In genomic region chr7:120104975-120105374, GRCm38 (mm10) we compare ENCODE assay signal across 17 mouse cellular contexts. TPM values are rescaled to one million over a fixed set of nuclear protein-coding genes. Genes with fewer than 3 reads are reported as not detected.
DNase-seq lines count a peak whose midpoint lies in the region; ATAC-seq and TF ChIP-seq lines count a peak whose summit lies in the region.
"Had no signal": no experiment of that assay in that cellular context is flagged by ENCODE, and none has a peak within 500 bp of the region (broad histone marks: within the 10 kb centered on the region; RNA-seq: fewer than 3 reads in every experiment).

No protein-coding gene starts in this region.

- H3K9ac ChIP-seq in forebrain, embryonic 14.5 days (ENCODE audit: low read length): no peak overlapping the region
- H3K9ac ChIP-seq in forebrain, embryonic 16.5 days (replicated peaks; ENCODE audit: low read depth, low read length): no peak overlapping the region
- no peak overlapping the region for H3K9ac ChIP-seq in kidney, postnatal 0 days (ENCODE audit: low read depth, low read length)
- H3K9ac ChIP-seq: liver, embryonic 14.5 days had no signal

- no peak overlapping the region for H3K4me3 ChIP-seq in forebrain, embryonic 14.5 days (ENCODE audit: low read depth, low read length)
- no peak overlapping the region for H3K4me3 ChIP-seq in forebrain, embryonic 16.5 days (replicated peaks; ENCODE audit: low read length)
- no peak overlapping the region for H3K4me3 ChIP-seq in kidney, postnatal 0 days (replicated peaks; ENCODE audit: low read depth, low read length)
- H3K4me3 ChIP-seq: myocyte had no signal

- no peaks in the 10 kb centered on the region for H3K9me3 ChIP-seq in forebrain, embryonic 14.5 days (replicated peaks; ENCODE audit: control insufficient read depth, low read length)
- no peaks in the 10 kb centered on the region for H3K9me3 ChIP-seq in forebrain, embryonic 16.5 days (ENCODE audit: control insufficient read depth, low read length)
- H3K9me3 ChIP-seq in kidney, postnatal 0 days (replicated peaks; ENCODE audit: low read length): no peaks in the 10 kb centered on the region

- peaks cover 15% of the 10 kb centered on the region; the same call in 1 of the 2 replicates for H3K27me3 ChIP-seq in forebrain, embryonic 14.5 days (replicated peaks; ENCODE audit: control insufficient read depth, insufficient read depth, low read length)
- peaks cover 20% of the 10 kb centered on the region; the same call in 1 of the 2 replicates for H3K27me3 ChIP-seq in forebrain, embryonic 16.5 days (replicated peaks; ENCODE audit: control insufficient read depth, insufficient read depth, low read length)
- H3K27me3 ChIP-seq in kidney, postnatal 0 days (ENCODE audit: insufficient read depth, low read length): no peaks in the 10 kb centered on the region

- H3K36me3 ChIP-seq in forebrain, embryonic 14.5 days (ENCODE audit: control insufficient read depth, insufficient read depth, low read length): no peaks in the 10 kb centered on the region
- H3K36me3 ChIP-seq in forebrain, embryonic 16.5 days (ENCODE audit: control insufficient read depth, insufficient read depth): no peaks in the 10 kb centered on the region
- no peaks in the 10 kb centered on the region for H3K36me3 ChIP-seq in kidney, postnatal 0 days (ENCODE audit: insufficient read depth, low read length)

- peak; percentile 61 for TF ChIP-seq CTCF in kidney, postnatal 0 days (IDR thresholded peaks at IDR 0.05; ENCODE audit: low read depth)

- ATAC-seq in forebrain, embryonic 14.5 days: no peak
- no peak for ATAC-seq in forebrain, embryonic 16.5 days
- ATAC-seq in kidney, postnatal 0 days (replicated peaks; ENCODE audit: low FRiP score, low read depth): no peak

- H3K4me2 ChIP-seq in forebrain, embryonic 14.5 days (ENCODE audit: low read length): no peak overlapping the region
- H3K4me2 ChIP-seq in forebrain, embryonic 16.5 days (ENCODE audit: low read length): no peak overlapping the region
- H3K4me2 ChIP-seq in kidney, postnatal 0 days (ENCODE audit: low read length): no peak overlapping the region

- 54% methylated on average over 3 of the region's 3 CpGs for WGBS in forebrain, embryonic 14.5 days
- WGBS in forebrain, embryonic 16.5 days: 51% methylated on average over 3 of the region's 3 CpGs
- 65% methylated on average over 3 of the region's 3 CpGs for WGBS in kidney, postnatal 0 days

- H3K4me1 ChIP-seq in forebrain, embryonic 14.5 days (ENCODE audit: control insufficient read depth, insufficient read depth, low read length): peaks cover 10% of the 10 kb centered on the region
- H3K4me1 ChIP-seq in forebrain, embryonic 16.5 days (replicated peaks; ENCODE audit: control insufficient read depth, insufficient read depth, low read length): peaks cover 15% of the 10 kb centered on the region
- peaks cover 4% of the 10 kb centered on the region; the same call in 1 of the 2 replicates for H3K4me1 ChIP-seq in kidney, postnatal 0 days (replicated peaks; ENCODE audit: insufficient read depth, low read length)

- no peak overlapping the region for H3K27ac ChIP-seq in forebrain, embryonic 14.5 days (ENCODE audit: low read depth, low read length)
- H3K27ac ChIP-seq in forebrain, embryonic 16.5 days (ENCODE audit: low read length): no peak overlapping the region
- no peak overlapping the region for H3K27ac ChIP-seq in kidney, postnatal 0 days
- H3K27ac ChIP-seq: liver, embryonic 14.5 days had no signal

- peak; percentile 23 for DNase-seq in forebrain, embryonic 14.5 days (ENCODE audit: low spot score)
- DNase-seq in kidney, postnatal 0 days (ENCODE audit: low spot score): peak; percentile 19
- no peak for DNase-seq in kidney, adult 18-20 months
- DNase-seq in retina, embryonic 14.5 days (ENCODE audit: low spot score): peak; percentile 51
- DNase-seq in retina, postnatal 1 day: no peak
- no peak for DNase-seq in spleen, postnatal 14 days (ENCODE audit: low spot score in 2 of 2)
- no peak for DNase-seq in adrenal gland, adult 8-10 months
- DNase-seq: kidney, adult 2 months; right cerebral cortex, postnatal 4 days had no signal

RNA-seq across cellular contexts. Expression of gene Tmem159, which starts 2.8 kb away (rescaled TPM):
- 6.8 and 7.1 TPM in 2 replicates for polyA plus RNA-seq in forebrain, embryonic 14.5 days (2014; fragmentation: Nextera tagmentation; extraction: Ambion mirVana)
- 6.7 and 7.9 TPM in 2 replicates for polyA plus RNA-seq in forebrain, embryonic 16.5 days (2015; fragmentation: Nextera tagmentation; extraction: Ambion mirVana)
- polyA plus RNA-seq in kidney, postnatal 0 days (2015; fragmentation: Nextera tagmentation; extraction: Ambion mirVana): 43.3 and 43.4 TPM in 2 replicates
- 100 to 1,000 TPM in 3 of 4 experiments, 10 to 100 TPM in 1; 95.7 to 156 (median 129) TPM for total RNA-seq in adrenal gland, adult 8-10 months (2022)

RNA-seq across cellular contexts. Expression of gene Dnah3, which starts 9.9 kb away (rescaled TPM):
- polyA plus RNA-seq in forebrain, embryonic 14.5 days (2014; fragmentation: Nextera tagmentation; extraction: Ambion mirVana): 0.11 TPM in 1 of 2 replicates, not detected in the other
- polyA plus RNA-seq in forebrain, embryonic 16.5 days (2015; fragmentation: Nextera tagmentation; extraction: Ambion mirVana): not detected in 2 replicates
- polyA plus RNA-seq in kidney, postnatal 0 days (2015; fragmentation: Nextera tagmentation; extraction: Ambion mirVana): 0.01 TPM in 2 replicates
- total RNA-seq in adrenal gland, adult 8-10 months (2022): under 1 TPM in 3 of 4 experiments, not detected in 1; 0.06 to 0.11 (median 0.06) TPM
- total RNA-seq: common myeloid progenitor, adult 5-6 weeks; granulocyte monocyte progenitor cell, adult 5-6 weeks; hematopoietic stem cell, adult 5-6 weeks had no signal
- polyA plus RNA-seq: liver, embryonic 14.5 days; stomach, embryonic 16.5 days had no signal

RNA-seq across cellular contexts. Expression of gene Zp2, which starts 40.1 kb away (rescaled TPM):
- polyA plus RNA-seq in forebrain, embryonic 14.5 days (2014; fragmentation: Nextera tagmentation; extraction: Ambion mirVana): not detected in 2 replicates
- not detected in 2 replicates for polyA plus RNA-seq in forebrain, embryonic 16.5 days (2015; fragmentation: Nextera tagmentation; extraction: Ambion mirVana)
- 0.06 TPM in 1 of 2 replicates, not detected in the other for polyA plus RNA-seq in kidney, postnatal 0 days (2015; fragmentation: Nextera tagmentation; extraction: Ambion mirVana)
- not detected for total RNA-seq in adrenal gland, adult 8-10 months (2022)
- total RNA-seq: common myeloid progenitor, adult 5-6 weeks; granulocyte monocyte progenitor cell, adult 5-6 weeks; hematopoietic stem cell, adult 5-6 weeks; left cerebral cortex, postnatal 25 days had no signal
- polyA plus RNA-seq: kidney, adult 2 months; liver, embryonic 14.5 days had no signal

Comparison
In these comparisons a context has a peak if more than half of its experiments do, and no peak if none do; other contexts are left out.
1. DNase-seq: peak in forebrain, embryonic 14.5 days (single experiment), kidney, postnatal 0 days (single experiment) and retina, embryonic 14.5 days (single experiment); none in kidney, adult 18-20 months (single experiment), retina, postnatal 1 day (single experiment), spleen, postnatal 14 days (0 of 2) and adrenal gland, adult 8-10 months (single experiment).